Mouse (Mus musculus) brain, embryonic 14.5 days (tissue): ENCODE measurements around the gene Sp2.

ENCODE experiments used
- CTCF ChIP-seq: fragments of 200-500 bp; IDR thresholded peaks from 2 replicates; pipeline ENCODE4 v1.5.1; 2012; ENCODE audit warnings: inconsistent platforms, mild to moderate bottlenecking, moderate library complexity, borderline replicate concordance; ENCODE audit not compliant: insufficient read depth, insufficient read length; ENCODE audit errors: extremely low read depth
- POLR2A ChIP-seq: fragments of 200-500 bp; IDR thresholded peaks from 2 replicates; pipeline ENCODE4 v1.6.1; 2012; ENCODE audit warnings: mild to moderate bottlenecking, inconsistent platforms, borderline replicate concordance; ENCODE audit not compliant: poor library complexity, insufficient read depth, insufficient read length, severe bottlenecking; ENCODE audit errors: extremely low read depth

DNA sequence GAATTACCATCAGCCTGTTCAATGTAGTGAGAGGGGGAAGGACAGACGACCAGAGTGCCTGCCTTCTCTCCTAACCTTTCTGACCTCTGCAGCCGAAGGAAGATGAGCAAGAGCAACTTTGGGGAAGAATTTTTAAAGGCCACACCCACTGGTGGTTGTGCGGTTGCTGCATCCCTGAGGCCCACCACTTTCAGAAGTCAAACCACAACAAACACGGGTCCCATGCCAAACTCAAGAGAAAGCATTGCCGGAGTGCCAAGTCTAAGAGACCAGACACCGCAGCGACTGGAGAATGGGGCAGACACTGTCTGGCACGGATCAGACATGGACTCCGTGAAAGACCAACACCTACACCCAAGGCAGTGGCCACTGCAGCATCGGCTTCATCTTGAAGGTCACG, 57.9 kb downstream of the Sp2 start:
- TF ChIP-seq CTCF (no peak), POLR2A (no peak)
